Comparison of ENCODE assay signal across 10 mouse cellular contexts in the genomic region with DNA sequence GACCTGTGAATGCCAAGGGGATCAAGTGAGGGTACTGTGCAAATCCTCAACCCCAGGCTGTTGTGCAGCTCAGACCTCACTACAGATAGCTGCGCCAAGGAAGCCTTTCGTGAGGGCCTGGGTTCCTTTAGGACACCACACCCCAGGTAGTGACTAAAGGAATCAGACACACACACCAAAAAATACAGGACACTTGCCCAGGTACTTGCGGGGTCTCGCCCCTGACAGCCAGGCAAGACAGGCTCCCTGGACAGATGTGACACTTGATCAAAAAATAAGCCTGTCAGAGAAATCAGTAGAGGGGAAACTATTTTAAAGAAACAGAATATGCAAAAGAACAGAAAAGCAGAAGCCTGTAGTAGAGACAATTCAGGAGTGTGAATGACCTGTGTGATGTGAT. TPM values are rescaled to one million over a fixed set of nuclear protein-coding genes. Genes with fewer than 3 reads are reported as not detected.
A peak's percentile ranks its signal among the peaks of the same experiment; 100 is the strongest.
DNase-seq lines count a peak whose midpoint lies in the region; ATAC-seq and TF ChIP-seq lines count a peak whose summit lies in the region.
"Had no signal": no experiment of that assay in that cellular context is flagged by ENCODE, and none has a peak within 500 bp of the region (broad histone marks: within the 10 kb centered on the region; RNA-seq: fewer than 3 reads in every experiment).

No protein-coding gene starts in this region.

- H3K27ac ChIP-seq in heart, embryonic 15.5 days = no peak overlapping the region
- H3K27ac ChIP-seq in embryonic facial prominence, embryonic 11.5 days (replicated peaks; ENCODE audit: low read depth, low read length) = no peak overlapping the region
- H3K27ac ChIP-seq in hindbrain, postnatal 0 days = no peak overlapping the region
- H3K27ac ChIP-seq in midbrain, embryonic 14.5 days (replicated peaks; ENCODE audit: low read depth, low read length) = no peak overlapping the region

- H3K4me2 ChIP-seq in heart, embryonic 15.5 days = peak overlapping the region; percentile 97
- H3K4me2 ChIP-seq in embryonic facial prominence, embryonic 11.5 days (ENCODE audit: low read depth, low read length) = peak overlapping the region; percentile 87
- H3K4me2 ChIP-seq in hindbrain, postnatal 0 days (ENCODE audit: low read depth, low read length) = peak overlapping the region; percentile 71
- H3K4me2 ChIP-seq in midbrain, embryonic 14.5 days (ENCODE audit: low read length) = peak overlapping the region; percentile 79

- H3K9ac ChIP-seq in heart, embryonic 15.5 days = peak overlapping the region; percentile 70
- peak overlapping the region; percentile 79 for H3K9ac ChIP-seq in embryonic facial prominence, embryonic 11.5 days (replicated peaks; ENCODE audit: low read length)
- peak overlapping the region; percentile 42; the same call in 1 of the 2 replicates for H3K9ac ChIP-seq in hindbrain, postnatal 0 days (replicated peaks; ENCODE audit: low read length)
- H3K9ac ChIP-seq in midbrain, embryonic 14.5 days (replicated peaks; ENCODE audit: low read length) = 0 out of 2 replicates have a peak overlapping the region, but pooled peaks have one; percentile 14

- H3K4me3 ChIP-seq in heart, embryonic 15.5 days = peak overlapping the region; percentile 81
- peak overlapping the region; percentile 55 for H3K4me3 ChIP-seq in embryonic facial prominence, embryonic 11.5 days (ENCODE audit: low read depth, low read length)
- H3K4me3 ChIP-seq in hindbrain, postnatal 0 days (ENCODE audit: low read length) = peak overlapping the region; percentile 62
- H3K4me3 ChIP-seq in midbrain, embryonic 14.5 days (replicated peaks; ENCODE audit: low read depth, low read length) = peak overlapping the region; percentile 57

- peaks cover 40% of the 10 kb centered on the region for H3K4me1 ChIP-seq in heart, embryonic 15.5 days (replicated peaks)
- H3K4me1 ChIP-seq in embryonic facial prominence, embryonic 11.5 days (ENCODE audit: control insufficient read depth, insufficient read depth, low read length) = peaks cover 7% of the 10 kb centered on the region
- peaks cover 14% of the 10 kb centered on the region for H3K4me1 ChIP-seq in hindbrain, postnatal 0 days (ENCODE audit: insufficient read depth, low read length)
- peaks cover 20% of the 10 kb centered on the region; the same call in 1 of the 2 replicates for H3K4me1 ChIP-seq in midbrain, embryonic 14.5 days (ENCODE audit: control insufficient read depth, insufficient read depth, low read length)

- no peak for DNase-seq in heart, postnatal 4 days
- no peak for DNase-seq in embryonic facial prominence, embryonic 11.5 days (ENCODE audit: low spot score)
- DNase-seq in hindbrain, postnatal 0 days (ENCODE audit: low spot score) = no peak
- DNase-seq in midbrain, embryonic 14.5 days = no peak
- DNase-seq in frontal cortex, adult 2 months (ENCODE audit: extremely low spot score in 1 of 2, low spot score in 1 of 2) = no peak
- DNase-seq in frontal cortex, postnatal 36 days (ENCODE audit: low spot score in 2 of 2) = no peak
- DNase-seq in kidney, adult 9 months = no peak
- DNase-seq: heart, postnatal 10 days; thymus, postnatal 36 days had no signal

- TF ChIP-seq CTCF in hindbrain, postnatal 0 days (IDR thresholded peaks at IDR 0.05; ENCODE audit: low read depth) = no peak

- 83% methylated on average over 4 of the region's 4 CpGs for whole genome bisulfite sequencing in heart, embryonic 15.5 days
- 78% methylated on average over 4 of the region's 4 CpGs for WGBS in embryonic facial prominence, embryonic 11.5 days
- 78% methylated on average over 4 of the region's 4 CpGs for WGBS in hindbrain, postnatal 0 days
- WGBS in midbrain, embryonic 14.5 days = 76% methylated on average over 4 of the region's 4 CpGs

- peaks cover 24% of the 10 kb centered on the region for H3K36me3 ChIP-seq in heart, embryonic 15.5 days
- peaks cover 13% of the 10 kb centered on the region for H3K36me3 ChIP-seq in embryonic facial prominence, embryonic 11.5 days (replicated peaks; ENCODE audit: control insufficient read depth, insufficient read depth, low read depth, low read length)
- peaks cover 12% of the 10 kb centered on the region for H3K36me3 ChIP-seq in hindbrain, postnatal 0 days (ENCODE audit: insufficient read depth, low read length)
- peaks cover 24% of the 10 kb centered on the region for H3K36me3 ChIP-seq in midbrain, embryonic 14.5 days (ENCODE audit: control insufficient read depth, insufficient read depth, low read length)

- no peak for ATAC-seq in heart, embryonic 15.5 days (replicated peaks; ENCODE audit: insufficient number of reproducible peaks, insufficient read depth, low FRiP score, low read depth)
- no peak for ATAC-seq in embryonic facial prominence, embryonic 11.5 days (replicated peaks; ENCODE audit: insufficient number of reproducible peaks, low FRiP score, low TSS enrichment, low read depth)
- no peak for ATAC-seq in hindbrain, postnatal 0 days
- ATAC-seq in midbrain, embryonic 14.5 days (ENCODE audit: low FRiP score, low TSS enrichment) = no peak

- no peaks in the 10 kb centered on the region for H3K27me3 ChIP-seq in heart, embryonic 15.5 days
- H3K27me3 ChIP-seq in embryonic facial prominence, embryonic 11.5 days (ENCODE audit: control insufficient read depth, insufficient read depth, low read length) = no peaks in the 10 kb centered on the region
- H3K27me3 ChIP-seq in hindbrain, postnatal 0 days (ENCODE audit: insufficient read depth, low read length) = no peaks in the 10 kb centered on the region
- H3K27me3 ChIP-seq in midbrain, embryonic 14.5 days (ENCODE audit: control insufficient read depth, insufficient read depth, low read length) = no peaks in the 10 kb centered on the region

- no peaks in the 10 kb centered on the region for H3K9me3 ChIP-seq in heart, embryonic 15.5 days (replicated peaks)
- H3K9me3 ChIP-seq in embryonic facial prominence, embryonic 11.5 days (replicated peaks; ENCODE audit: control insufficient read depth, low read length) = no peaks in the 10 kb centered on the region
- H3K9me3 ChIP-seq in hindbrain, postnatal 0 days (ENCODE audit: low read length) = no peaks in the 10 kb centered on the region
- H3K9me3 ChIP-seq in midbrain, embryonic 14.5 days (ENCODE audit: control insufficient read depth, low read length) = no peaks in the 10 kb centered on the region

RNA-seq across cellular contexts. Expression of a gene that starts 1.0 kb away (rescaled TPM):
- polyA plus RNA-seq in heart, embryonic 15.5 days (2015; fragmentation: Nextera tagmentation; extraction: Ambion mirVana) = 21.8 and 28.7 TPM in 2 replicates
- total RNA-seq in heart, postnatal 4 days (2021) = 10 to 100 TPM; 18.3 to 20.6 TPM
- 24.1 and 27.1 TPM in 2 replicates for polyA plus RNA-seq in embryonic facial prominence, embryonic 11.5 days (2014; fragmentation: Nextera tagmentation; extraction: Ambion mirVana)
- total RNA-seq in hindbrain, postnatal 0 days (2014; rRNA removed) = 16.3 and 16.8 TPM in 2 replicates
- 11.2 and 11.7 TPM in 2 replicates for polyA plus RNA-seq in hindbrain, postnatal 0 days (2015; fragmentation: Nextera tagmentation; extraction: Ambion mirVana)
- 9.9 and 12.1 TPM in 2 replicates for polyA plus RNA-seq in midbrain, embryonic 14.5 days (2014; fragmentation: Nextera tagmentation; extraction: Ambion mirVana)
- polyA plus RNA-seq in frontal cortex, adult 2 months (2012; rRNA removed) = 1.3 and 1.5 TPM in 2 replicates

RNA-seq across cellular contexts. Expression of a gene that starts 6.9 kb away (rescaled TPM):
- 63.9 and 74.2 TPM in 2 replicates for polyA plus RNA-seq in heart, embryonic 15.5 days (2015; fragmentation: Nextera tagmentation; extraction: Ambion mirVana)
- 10 to 100 TPM; 39.5 to 39.9 TPM for total RNA-seq in heart, postnatal 4 days (2021)
- 84.8 and 104 TPM in 2 replicates for polyA plus RNA-seq in embryonic facial prominence, embryonic 11.5 days (2014; fragmentation: Nextera tagmentation; extraction: Ambion mirVana)
- total RNA-seq in hindbrain, postnatal 0 days (2014; rRNA removed) = 65.3 and 78.8 TPM in 2 replicates
- polyA plus RNA-seq in hindbrain, postnatal 0 days (2015; fragmentation: Nextera tagmentation; extraction: Ambion mirVana) = 84.7 and 89.4 TPM in 2 replicates
- polyA plus RNA-seq in midbrain, embryonic 14.5 days (2014; fragmentation: Nextera tagmentation; extraction: Ambion mirVana) = 108 and 114 TPM in 2 replicates
- polyA plus RNA-seq in frontal cortex, adult 2 months (2012; rRNA removed) = 142 and 148 TPM in 2 replicates

RNA-seq across cellular contexts. Expression of a gene that starts 8.3 kb away (rescaled TPM):
- 285 and 333 TPM in 2 replicates for polyA plus RNA-seq in heart, embryonic 15.5 days (2015; fragmentation: Nextera tagmentation; extraction: Ambion mirVana)
- 100 to 1,000 TPM; 157 to 172 TPM for total RNA-seq in heart, postnatal 4 days (2021)
- 405 and 441 TPM in 2 replicates for polyA plus RNA-seq in embryonic facial prominence, embryonic 11.5 days (2014; fragmentation: Nextera tagmentation; extraction: Ambion mirVana)
- 197 and 213 TPM in 2 replicates for total RNA-seq in hindbrain, postnatal 0 days (2014; rRNA removed)
- polyA plus RNA-seq in hindbrain, postnatal 0 days (2015; fragmentation: Nextera tagmentation; extraction: Ambion mirVana) = 309 and 327 TPM in 2 replicates
- 325 and 336 TPM in 2 replicates for polyA plus RNA-seq in midbrain, embryonic 14.5 days (2014; fragmentation: Nextera tagmentation; extraction: Ambion mirVana)
- polyA plus RNA-seq in frontal cortex, adult 2 months (2012; rRNA removed) = 145 and 163 TPM in 2 replicates

RNA-seq across cellular contexts. Expression of a gene that starts 33.9 kb away (rescaled TPM):
- 71.6 and 88.3 TPM in 2 replicates for polyA plus RNA-seq in heart, embryonic 15.5 days (2015; fragmentation: Nextera tagmentation; extraction: Ambion mirVana)
- 10 to 100 TPM; 54.1 to 59.3 TPM for total RNA-seq in heart, postnatal 4 days (2021)
- 78.1 and 81.8 TPM in 2 replicates for polyA plus RNA-seq in embryonic facial prominence, embryonic 11.5 days (2014; fragmentation: Nextera tagmentation; extraction: Ambion mirVana)
- 60.7 and 72.2 TPM in 2 replicates for total RNA-seq in hindbrain, postnatal 0 days (2014; rRNA removed)
- 36.4 and 37.0 TPM in 2 replicates for polyA plus RNA-seq in hindbrain, postnatal 0 days (2015; fragmentation: Nextera tagmentation; extraction: Ambion mirVana)
- polyA plus RNA-seq in midbrain, embryonic 14.5 days (2014; fragmentation: Nextera tagmentation; extraction: Ambion mirVana) = 37.5 and 51.8 TPM in 2 replicates
- 52.9 and 57.3 TPM in 2 replicates for polyA plus RNA-seq in frontal cortex, adult 2 months (2012; rRNA removed)

RNA-seq across cellular contexts. Expression of a gene that starts 40.9 kb away (rescaled TPM):
- 0.42 and 1.9 TPM in 2 replicates for polyA plus RNA-seq in heart, embryonic 15.5 days (2015; fragmentation: Nextera tagmentation; extraction: Ambion mirVana)
- total RNA-seq in heart, postnatal 4 days (2021) = under 1 TPM in 1 of 2 experiments, not detected in 1; 0.70 TPM
- 0.53 and 0.56 TPM in 2 replicates for polyA plus RNA-seq in embryonic facial prominence, embryonic 11.5 days (2014; fragmentation: Nextera tagmentation; extraction: Ambion mirVana)
- total RNA-seq in hindbrain, postnatal 0 days (2014; rRNA removed) = 0.36 and 0.78 TPM in 2 replicates
- polyA plus RNA-seq in hindbrain, postnatal 0 days (2015; fragmentation: Nextera tagmentation; extraction: Ambion mirVana) = 0.69 and 0.76 TPM in 2 replicates
- polyA plus RNA-seq in midbrain, embryonic 14.5 days (2014; fragmentation: Nextera tagmentation; extraction: Ambion mirVana) = 0.30 and 0.33 TPM in 2 replicates
- polyA plus RNA-seq in frontal cortex, adult 2 months (2012; rRNA removed) = 32.8 and 44.1 TPM in 2 replicates

Comparison
In these comparisons a context has a peak if more than half of its experiments do, and no peak if none do; other contexts are left out.
1. H3K9ac ChIP-seq: peak in every context shown above with its lines; median percentile 79 in embryonic facial prominence, embryonic 11.5 days; 70 in heart, embryonic 15.5 days; 42 in hindbrain, postnatal 0 days; 14 in midbrain, embryonic 14.5 days.